Mouse (Mus musculus): ENCODE measurements around the gene Ifng. TPM values are rescaled to one million over a fixed set of nuclear protein-coding genes. Genes with fewer than 3 reads are reported as not detected.

Gene Ifng
- polyA plus RNA-seq, 1 experiment, result not detected

DNA sequence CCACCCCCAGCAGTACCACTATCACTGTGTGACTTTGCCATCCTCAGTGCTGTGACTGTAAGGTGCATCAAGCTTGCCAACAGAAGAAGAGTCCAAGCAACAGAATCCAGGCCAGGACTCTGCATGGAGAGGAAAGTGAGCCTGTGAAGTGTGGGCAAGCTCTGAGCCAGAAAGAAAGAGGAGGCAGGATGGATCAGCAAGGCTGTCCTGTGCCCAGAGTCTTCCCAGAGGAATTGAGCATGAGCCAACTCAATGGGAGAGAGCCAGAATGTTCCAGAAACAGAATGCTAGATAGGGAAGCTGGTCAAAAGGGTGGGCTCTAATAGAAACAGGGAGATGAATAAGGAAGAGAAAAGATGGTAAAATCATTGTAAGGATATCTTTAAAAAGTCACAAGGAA, 19.9 kb upstream of the Ifng start:
- no peaks in the 10 kb centered on the region; the same call in 1 of the 2 replicates for H3K9me3 ChIP-seq (replicated peaks; ENCODE audit: control insufficient read depth, insufficient read depth, low read length, poor library complexity, severe bottlenecking)
- H3K27me3 ChIP-seq (ENCODE audit: control insufficient read depth, insufficient read depth, low read length, poor library complexity, severe bottlenecking), result no peaks in the 10 kb centered on the region
- H3K9ac ChIP-seq (ENCODE audit: low read depth, poor library complexity, severe bottlenecking), result no peak overlapping the region
- H3K4me3 ChIP-seq (ENCODE audit: low read depth, low read length), result no peak overlapping the region
- H3K27ac ChIP-seq (ENCODE audit: insufficient read depth, low read length), result no peak overlapping the region
- H3K4me1 ChIP-seq (ENCODE audit: control insufficient read depth, insufficient read depth, low read length), result no peaks in the 10 kb centered on the region
- no peaks in the 10 kb centered on the region for H3K36me3 ChIP-seq (ENCODE audit: control insufficient read depth, insufficient read depth, low read length, poor library complexity, severe bottlenecking)
- TF ChIP-seq EP300 (IDR thresholded peaks at IDR 0.05; ENCODE audit: insufficient read depth, low read depth, low read length), result no peak
- TF ChIP-seq CTCF (IDR thresholded peaks at IDR 0.05; ENCODE audit: low read depth, low read length), result no peak
- no peak for TF ChIP-seq POLR2A (IDR thresholded peaks at IDR 0.05; ENCODE audit: insufficient read depth, low read length)

DNA sequence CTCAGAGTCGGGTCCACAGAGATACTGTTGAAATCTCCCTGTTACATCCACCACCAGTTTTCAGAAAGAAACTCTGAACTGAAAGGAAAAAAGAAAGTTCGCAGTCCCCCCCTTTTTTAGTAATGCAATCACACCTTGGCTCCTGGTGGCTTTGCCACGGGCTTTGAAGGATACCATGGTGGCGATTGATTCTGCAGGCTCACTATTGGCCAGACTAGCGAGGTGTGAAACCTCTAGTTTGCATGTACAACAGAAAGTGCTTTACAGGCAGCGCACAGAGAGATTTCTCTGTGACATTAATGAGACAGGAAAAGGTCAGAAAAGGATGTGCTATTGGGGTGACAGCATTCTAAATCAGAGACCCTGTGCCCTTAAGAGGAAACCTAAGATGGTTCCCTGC, 5.3 kb upstream of the Ifng start:
- H3K4me3 ChIP-seq (ENCODE audit: low read depth, low read length), result no peak overlapping the region
- no peak overlapping the region for H3K27ac ChIP-seq (ENCODE audit: insufficient read depth, low read length)
- H3K36me3 ChIP-seq (ENCODE audit: control insufficient read depth, insufficient read depth, low read length, poor library complexity, severe bottlenecking), result no peaks in the 10 kb centered on the region
- no peak overlapping the region for H3K9ac ChIP-seq (ENCODE audit: low read depth, poor library complexity, severe bottlenecking)
- H3K4me1 ChIP-seq (ENCODE audit: control insufficient read depth, insufficient read depth, low read length), result no peaks in the 10 kb centered on the region
- no peaks in the 10 kb centered on the region for H3K27me3 ChIP-seq (ENCODE audit: control insufficient read depth, insufficient read depth, low read length, poor library complexity, severe bottlenecking)
- H3K9me3 ChIP-seq (replicated peaks; ENCODE audit: control insufficient read depth, insufficient read depth, low read length, poor library complexity, severe bottlenecking), result no peaks in the 10 kb centered on the region
- TF ChIP-seq POLR2A (IDR thresholded peaks at IDR 0.05; ENCODE audit: insufficient read depth, low read length) (no peak), CTCF (IDR thresholded peaks at IDR 0.05; ENCODE audit: low read depth, low read length) (no peak), EP300 (IDR thresholded peaks at IDR 0.05; ENCODE audit: insufficient read depth, low read depth, low read length) (no peak)

DNA sequence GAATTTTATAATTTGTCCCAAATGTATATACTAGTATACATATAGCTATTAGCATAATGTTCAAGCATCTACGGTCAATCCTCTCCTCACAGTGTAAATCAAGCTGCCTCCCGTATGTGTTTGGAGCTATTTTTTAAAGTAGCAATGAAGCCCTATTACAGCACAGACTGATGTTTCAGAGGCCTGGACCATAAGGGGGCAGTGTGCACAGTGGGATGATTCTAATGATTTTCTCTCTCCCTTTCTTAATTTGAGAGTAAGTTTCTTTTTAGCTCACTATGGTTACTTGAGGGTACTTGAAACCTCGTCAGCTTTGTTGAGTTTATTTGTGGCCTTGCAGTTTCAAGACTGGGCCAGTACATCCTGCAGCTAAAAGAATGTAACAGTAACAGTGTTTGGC, 1.1 kb downstream of the Ifng start:
- no peaks in the 10 kb centered on the region for H3K4me1 ChIP-seq (ENCODE audit: control insufficient read depth, insufficient read depth, low read length)
- no peak overlapping the region for H3K4me3 ChIP-seq (ENCODE audit: low read depth, low read length)
- no peak overlapping the region for H3K27ac ChIP-seq (ENCODE audit: insufficient read depth, low read length)
- TF ChIP-seq EP300 (IDR thresholded peaks at IDR 0.05; ENCODE audit: insufficient read depth, low read depth, low read length) (no peak), CTCF (IDR thresholded peaks at IDR 0.05; ENCODE audit: low read depth, low read length) (no peak), POLR2A (IDR thresholded peaks at IDR 0.05; ENCODE audit: insufficient read depth, low read length) (no peak)
- H3K9ac ChIP-seq (ENCODE audit: low read depth, poor library complexity, severe bottlenecking), result no peak overlapping the region
- no peaks in the 10 kb centered on the region; the same call in 1 of the 2 replicates for H3K9me3 ChIP-seq (replicated peaks; ENCODE audit: control insufficient read depth, insufficient read depth, low read length, poor library complexity, severe bottlenecking)
- H3K36me3 ChIP-seq (ENCODE audit: control insufficient read depth, insufficient read depth, low read length, poor library complexity, severe bottlenecking), result no peaks in the 10 kb centered on the region
- H3K27me3 ChIP-seq (ENCODE audit: control insufficient read depth, insufficient read depth, low read length, poor library complexity, severe bottlenecking), result no peaks in the 10 kb centered on the region

DNA sequence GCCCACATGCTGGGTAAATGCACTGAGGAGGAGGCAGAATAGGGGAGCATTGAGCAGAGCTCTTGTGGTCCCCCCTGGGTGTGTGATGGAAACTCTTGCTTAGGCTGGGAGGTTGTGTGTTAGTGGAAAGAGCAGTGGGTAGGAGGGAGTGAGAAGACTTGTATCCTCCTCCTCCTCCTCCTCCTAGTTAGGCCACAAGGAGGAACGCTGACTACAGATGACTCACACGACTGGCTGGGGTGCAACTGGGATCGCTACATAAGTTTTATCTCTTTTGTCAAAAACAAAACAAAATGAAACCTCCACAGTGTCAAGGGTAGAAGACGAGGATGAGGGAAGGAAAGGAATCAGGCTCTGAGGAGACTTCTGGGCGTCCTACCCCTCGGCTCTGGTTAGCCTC, 2.2 kb downstream of the Ifng start:
- Histone ChIP-seq H3K9me3 (replicated peaks; ENCODE audit: control insufficient read depth, insufficient read depth, low read length, poor library complexity, severe bottlenecking) (no peaks in the 10 kb centered on the region; the same call in 1 of the 2 replicates), H3K27me3 (ENCODE audit: control insufficient read depth, insufficient read depth, low read length, poor library complexity, severe bottlenecking) (no peaks in the 10 kb centered on the region), H3K4me3 (ENCODE audit: low read depth, low read length) (no peak overlapping the region), H3K36me3 (ENCODE audit: control insufficient read depth, insufficient read depth, low read length, poor library complexity, severe bottlenecking) (no peaks in the 10 kb centered on the region), H3K4me1 (ENCODE audit: control insufficient read depth, insufficient read depth, low read length) (no peaks in the 10 kb centered on the region), H3K9ac (ENCODE audit: low read depth, poor library complexity, severe bottlenecking) (no peak overlapping the region), H3K27ac (ENCODE audit: insufficient read depth, low read length) (no peak overlapping the region)
- TF ChIP-seq POLR2A (IDR thresholded peaks at IDR 0.05; ENCODE audit: insufficient read depth, low read length), result no peak
- no peak for TF ChIP-seq CTCF (IDR thresholded peaks at IDR 0.05; ENCODE audit: low read depth, low read length)
- no peak for TF ChIP-seq EP300 (IDR thresholded peaks at IDR 0.05; ENCODE audit: insufficient read depth, low read depth, low read length)

GRCm38 (mm10) chr10:118445021-118445420, 4.2 kb downstream of the Ifng start:
- H3K4me1 ChIP-seq (ENCODE audit: control insufficient read depth, insufficient read depth, low read length), result no peaks in the 10 kb centered on the region

GRCm38 (mm10) chr10:118445502-118445901, 4.7 kb downstream of the Ifng start:
- Histone ChIP-seq H3K27me3 (ENCODE audit: control insufficient read depth, insufficient read depth, low read length, poor library complexity, severe bottlenecking) (no peaks in the 10 kb centered on the region), H3K36me3 (ENCODE audit: control insufficient read depth, insufficient read depth, low read length, poor library complexity, severe bottlenecking) (no peaks in the 10 kb centered on the region), H3K9me3 (replicated peaks; ENCODE audit: control insufficient read depth, insufficient read depth, low read length, poor library complexity, severe bottlenecking) (no peaks in the 10 kb centered on the region; the same call in 1 of the 2 replicates), H3K9ac (ENCODE audit: low read depth, poor library complexity, severe bottlenecking) (no peak overlapping the region), H3K27ac (ENCODE audit: insufficient read depth, low read length) (no peak overlapping the region), H3K4me1 (ENCODE audit: control insufficient read depth, insufficient read depth, low read length) (no peaks in the 10 kb centered on the region), H3K4me3 (ENCODE audit: low read depth, low read length) (no peak overlapping the region)
- TF ChIP-seq CTCF (IDR thresholded peaks at IDR 0.05; ENCODE audit: low read depth, low read length) (no peak), POLR2A (IDR thresholded peaks at IDR 0.05; ENCODE audit: insufficient read depth, low read length) (no peak), EP300 (IDR thresholded peaks at IDR 0.05; ENCODE audit: insufficient read depth, low read depth, low read length) (no peak)

More at GRCm38 (mm10) chr10:118445021-118445420, 4.2 kb downstream of the Ifng start:
- Histone ChIP-seq H3K27me3 (ENCODE audit: control insufficient read depth, insufficient read depth, low read length, poor library complexity, severe bottlenecking) (no peaks in the 10 kb centered on the region), H3K4me3 (ENCODE audit: low read depth, low read length) (no peak overlapping the region), H3K9me3 (replicated peaks; ENCODE audit: control insufficient read depth, insufficient read depth, low read length, poor library complexity, severe bottlenecking) (no peaks in the 10 kb centered on the region; the same call in 1 of the 2 replicates), H3K36me3 (ENCODE audit: control insufficient read depth, insufficient read depth, low read length, poor library complexity, severe bottlenecking) (no peaks in the 10 kb centered on the region), H3K9ac (ENCODE audit: low read depth, poor library complexity, severe bottlenecking) (no peak overlapping the region), H3K27ac (ENCODE audit: insufficient read depth, low read length) (no peak overlapping the region)
- TF ChIP-seq POLR2A (IDR thresholded peaks at IDR 0.05; ENCODE audit: insufficient read depth, low read length), result no peak
- no peak for TF ChIP-seq EP300 (IDR thresholded peaks at IDR 0.05; ENCODE audit: insufficient read depth, low read depth, low read length)
- TF ChIP-seq CTCF (IDR thresholded peaks at IDR 0.05; ENCODE audit: low read depth, low read length), result no peak
